Comparison of ENCODE assay signal across 13 mouse cellular contexts in genomic region chr2:119250377-119250776, GRCm38 (mm10). TPM values are rescaled to one million over a fixed set of nuclear protein-coding genes. Genes with fewer than 3 reads are reported as not detected.
DNase-seq lines count a peak whose midpoint lies in the region; ATAC-seq and TF ChIP-seq lines count a peak whose summit lies in the region.
"Had no signal": no experiment of that assay in that cellular context is flagged by ENCODE, and none has a peak within 500 bp of the region (broad histone marks: within the 10 kb centered on the region; RNA-seq: fewer than 3 reads in every experiment).

No protein-coding gene starts in this region.

- DNase-seq in cerebellum, adult 18-20 months = peak; percentile 23
- DNase-seq in cerebellum, adult 8-10 months = no peak
- no peak for DNase-seq in kidney, postnatal 14 days
- DNase-seq in CH12.LX (ENCODE audit: extremely low read depth) = no peak
- DNase-seq in adipocyte (ENCODE audit: low spot score) = no peak
- DNase-seq in spleen, postnatal 14 days (ENCODE audit: low spot score in 2 of 2) = no peak

- H3K27ac ChIP-seq in kidney, embryonic 16.5 days (ENCODE audit: low read length) = no peak overlapping the region
- H3K27ac ChIP-seq in CH12.LX (ENCODE audit: insufficient read depth, low read depth) = no peak overlapping the region
- no peak overlapping the region for H3K27ac ChIP-seq in intestine, postnatal 0 days (ENCODE audit: low read depth, low read length)
- H3K27ac ChIP-seq: embryonic facial prominence, embryonic 12.5 days had no signal

- no peaks in the 10 kb centered on the region for H3K36me3 ChIP-seq in kidney, embryonic 16.5 days (ENCODE audit: insufficient read depth, low read length)
- no peaks in the 10 kb centered on the region for H3K36me3 ChIP-seq in CH12.LX (replicated peaks in 1 of 2; ENCODE audit: control insufficient read depth in 1 of 2, insufficient read depth in 1 of 2, low read length in 1 of 2)
- peaks cover 19% of the 10 kb centered on the region; the same call in 1 of the 2 replicates for H3K36me3 ChIP-seq in intestine, postnatal 0 days (ENCODE audit: control insufficient read depth, insufficient read depth)
- H3K36me3 ChIP-seq: embryonic facial prominence, embryonic 12.5 days; G1E had no signal

- ATAC-seq in kidney, embryonic 16.5 days (ENCODE audit: low FRiP score, low TSS enrichment) = 0 out of 2 replicates have a peak, but pooled peaks have one; percentile 16
- ATAC-seq in intestine, postnatal 0 days = peak; percentile 8

- H3K79me2 ChIP-seq in CH12.LX (replicated peaks; ENCODE audit: control insufficient read depth, extremely low read depth, insufficient read depth, poor library complexity, severe bottlenecking) = no peaks in the 10 kb centered on the region

- H3K27me3 ChIP-seq in kidney, embryonic 16.5 days (ENCODE audit: insufficient read depth, low read length) = peaks cover 16% of the 10 kb centered on the region
- peaks cover 24% of the 10 kb centered on the region for H3K27me3 ChIP-seq in CH12.LX (replicated peaks)
- H3K27me3 ChIP-seq in intestine, postnatal 0 days (replicated peaks; ENCODE audit: control insufficient read depth, insufficient read depth, low read length) = peaks cover 3% of the 10 kb centered on the region

- TF ChIP-seq RAD21 in CH12.LX (IDR thresholded peaks at IDR 0.05; ENCODE audit: low read depth, low read length) = no peak

- H3K9me3 ChIP-seq in kidney, embryonic 16.5 days (ENCODE audit: low read length) = no peaks in the 10 kb centered on the region
- H3K9me3 ChIP-seq in CH12.LX (replicated peaks; ENCODE audit: low read length) = no peaks in the 10 kb centered on the region
- H3K9me3 ChIP-seq in intestine, postnatal 0 days (ENCODE audit: control insufficient read depth) = no peaks in the 10 kb centered on the region
- H3K9me3 ChIP-seq: embryonic facial prominence, embryonic 12.5 days; G1E had no signal

- no peak for TF ChIP-seq POLR2A in CH12.LX (IDR thresholded peaks at IDR 0.05; ENCODE audit: low read depth, low read length)

- dilution Hi-C loops in CH12.LX (cut with MboI; ENCODE audit: extremely low pct_ligation_motif_present, extremely low pct_unique_long_range_greater_than_20kb, low sequenced_read_pairs) = no loop called here

- 62% methylated on average over 5 of the region's 5 CpGs for WGBS in kidney, embryonic 16.5 days
- 46% methylated on average over 5 of the region's 5 CpGs for WGBS in intestine, postnatal 0 days

- TF ChIP-seq CTCF in CH12.LX (conservative IDR thresholded peaks at IDR 0.05 in 1 of 2, IDR thresholded peaks at IDR 0.05 in 1 of 2; ENCODE audit: low read depth in 2 of 2, low read length in 2 of 2) = no peak
- TF ChIP-seq CTCF in intestine, postnatal 0 days (IDR thresholded peaks at IDR 0.05; ENCODE audit: low read depth) = no peak

- H3K4me1 ChIP-seq in kidney, embryonic 16.5 days (ENCODE audit: insufficient read depth, low read length) = peaks cover 3% of the 10 kb centered on the region; the same call in 1 of the 2 replicates
- H3K4me1 ChIP-seq in CH12.LX (ENCODE audit: control insufficient read depth in 1 of 2, insufficient read depth in 2 of 2) = peaks cover 3 to 16% of the 10 kb centered on the region in 2 experiments; a peak in 3 of 4 replicates
- peaks cover 7% of the 10 kb centered on the region; the same call in 1 of the 2 replicates for H3K4me1 ChIP-seq in intestine, postnatal 0 days (replicated peaks; ENCODE audit: control insufficient read depth, insufficient read depth, low read length)
- H3K4me1 ChIP-seq: embryonic facial prominence, embryonic 12.5 days had no signal

- no peak for TF ChIP-seq EP300 in CH12.LX (IDR thresholded peaks at IDR 0.05; ENCODE audit: low read length)

- no peak overlapping the region for H3K4me3 ChIP-seq in kidney, embryonic 16.5 days (ENCODE audit: low read length)
- no peak overlapping the region for H3K4me3 ChIP-seq in CH12.LX (replicated peaks in 1 of 3; ENCODE audit: low read depth in 2 of 3, low read length in 2 of 3, poor library complexity in 1 of 3)
- H3K4me3 ChIP-seq in intestine, postnatal 0 days (ENCODE audit: low read depth, low read length) = no peak overlapping the region
- H3K4me3 ChIP-seq: embryonic facial prominence, embryonic 12.5 days had no signal

- no peak overlapping the region for H3K4me2 ChIP-seq in kidney, embryonic 16.5 days (replicated peaks; ENCODE audit: low read depth, low read length)
- H3K4me2 ChIP-seq in CH12.LX (ENCODE audit: insufficient read depth, low read depth, poor library complexity, severe bottlenecking) = 0 out of 2 replicates have a peak overlapping the region, but pooled peaks have one; percentile 30
- H3K4me2 ChIP-seq in intestine, postnatal 0 days (replicated peaks; ENCODE audit: low read depth) = 0 out of 2 replicates have a peak overlapping the region, but pooled peaks have one; percentile 1

- no peak overlapping the region for H3K9ac ChIP-seq in kidney, embryonic 16.5 days (replicated peaks; ENCODE audit: low read length)
- H3K9ac ChIP-seq in CH12.LX (ENCODE audit: insufficient read depth, low read depth) = no peak overlapping the region
- no peak overlapping the region for H3K9ac ChIP-seq in intestine, postnatal 0 days (ENCODE audit: low read depth, low read length)
- H3K9ac ChIP-seq: embryonic facial prominence, embryonic 12.5 days had no signal

- in situ Hi-C loops in CH12.LX (cut with MboI; ENCODE audit: low pct_ligation_motif_present, low pct_unique_long_range_greater_than_20kb, low sequenced_read_pairs) = loop anchor here (5.0 kb wide), 1 partner anchor 37 kb away; the partner anchor contains the start of gene Vps18

TF ChIP-seq in CH12.LX, 34 proteins besides CTCF, POLR2A, EP300 and RAD21:
- TF ChIP-seq POLR2AphosphoS2 (IDR thresholded peaks at IDR 0.05; ENCODE audit: low read depth, low read length) (no peak), ZMIZ1 (IDR thresholded peaks at IDR 0.05; ENCODE audit: low read depth, low read length) (no peak), CHD1 (IDR thresholded peaks at IDR 0.05; ENCODE audit: low read depth, low read length) (no peak), CHD2 (IDR thresholded peaks at IDR 0.05; ENCODE audit: low read length) (no peak), HCFC1 (IDR thresholded peaks at IDR 0.05; ENCODE audit: low read depth, low read length) (no peak), ELF1 (IDR thresholded peaks at IDR 0.05; ENCODE audit: low read depth, low read length) (no peak)
TF ChIP-seq in CH12.LX: peak in this region for 0.

RNA-seq across cellular contexts. Expression of gene Spint1, which starts 13.2 kb away (rescaled TPM):
- polyA plus RNA-seq in kidney, embryonic 16.5 days (2015; fragmentation: Nextera tagmentation; extraction: Ambion mirVana) = 48.9 and 49.4 TPM in 2 replicates
- total RNA-seq in CH12.LX (2012; rRNA removed) (not detected in 2 replicates), CH12.LX (2014; rRNA removed) (not detected in 2 replicates)
- polyA plus RNA-seq in CH12.LX (2012; ENCODE audit: insufficient read length, low read depth) = not detected in 2 replicates
- 145 and 148 TPM in 2 replicates for polyA plus RNA-seq in intestine, postnatal 0 days (2015; fragmentation: Nextera tagmentation; extraction: Ambion mirVana)
- polyA plus RNA-seq: G1E had no signal

RNA-seq across cellular contexts. Expression of gene Ppp1r14d, which starts 20.7 kb away (rescaled TPM):
- polyA plus RNA-seq in kidney, embryonic 16.5 days (2015; fragmentation: Nextera tagmentation; extraction: Ambion mirVana) = 1.0 and 1.2 TPM in 2 replicates
- not detected in 2 replicates for total RNA-seq in CH12.LX (2012; rRNA removed)
- not detected in 2 replicates for total RNA-seq in CH12.LX (2014; rRNA removed)
- not detected in 2 replicates for polyA plus RNA-seq in CH12.LX (2012; ENCODE audit: insufficient read length, low read depth)
- polyA plus RNA-seq in intestine, postnatal 0 days (2015; fragmentation: Nextera tagmentation; extraction: Ambion mirVana) = 78.7 and 84.7 TPM in 2 replicates
- total RNA-seq: G1E; heart, adult 8-10 months; hematopoietic stem cell, adult 5-6 weeks; left cerebral cortex, postnatal 10 days had no signal
- polyA plus RNA-seq: G1E had no signal

RNA-seq across cellular contexts. Expression of gene Rhov, which starts 20.7 kb away (rescaled TPM):
- 1.8 and 2.3 TPM in 2 replicates for polyA plus RNA-seq in kidney, embryonic 16.5 days (2015; fragmentation: Nextera tagmentation; extraction: Ambion mirVana)
- total RNA-seq in CH12.LX (2012; rRNA removed) (0.08 and 0.17 TPM in 2 replicates), CH12.LX (2014; rRNA removed) (not detected in 2 replicates)
- polyA plus RNA-seq in CH12.LX (2012; ENCODE audit: insufficient read length, low read depth) = not detected in 2 replicates
- 1.3 TPM in 2 replicates for polyA plus RNA-seq in intestine, postnatal 0 days (2015; fragmentation: Nextera tagmentation; extraction: Ambion mirVana)
- total RNA-seq: heart, adult 8-10 months; hematopoietic stem cell, adult 5-6 weeks had no signal
- polyA plus RNA-seq: G1E had no signal

RNA-seq across cellular contexts. Expression of gene Vps18, which starts 38.2 kb away (rescaled TPM):
- 23.0 and 23.1 TPM in 2 replicates for polyA plus RNA-seq in kidney, embryonic 16.5 days (2015; fragmentation: Nextera tagmentation; extraction: Ambion mirVana)
- 14.8 and 15.4 TPM in 2 replicates for total RNA-seq in CH12.LX (2012; rRNA removed)
- 7.4 and 8.7 TPM in 2 replicates for total RNA-seq in CH12.LX (2014; rRNA removed)
- polyA plus RNA-seq in CH12.LX (2012; ENCODE audit: insufficient read length, low read depth) = 15.8 and 17.9 TPM in 2 replicates
- polyA plus RNA-seq in intestine, postnatal 0 days (2015; fragmentation: Nextera tagmentation; extraction: Ambion mirVana) = 21.8 and 24.3 TPM in 2 replicates

RNA-seq across cellular contexts. Expression of gene Dnajc17, which starts 41.8 kb away (rescaled TPM):
- 21.0 and 21.6 TPM in 2 replicates for polyA plus RNA-seq in kidney, embryonic 16.5 days (2015; fragmentation: Nextera tagmentation; extraction: Ambion mirVana)
- total RNA-seq in CH12.LX (2012; rRNA removed) (15.3 and 18.2 TPM in 2 replicates), CH12.LX (2014; rRNA removed) (19.6 and 19.8 TPM in 2 replicates)
- polyA plus RNA-seq in CH12.LX (2012; ENCODE audit: insufficient read length, low read depth) = 22.9 and 26.3 TPM in 2 replicates
- polyA plus RNA-seq in intestine, postnatal 0 days (2015; fragmentation: Nextera tagmentation; extraction: Ambion mirVana) = 8.8 and 9.4 TPM in 2 replicates

Comparison
In these comparisons a context has a peak if more than half of its experiments do, and no peak if none do; other contexts are left out.
1. DNase-seq: peak in cerebellum, adult 18-20 months (2 of 2); none in cerebellum, adult 8-10 months (single experiment), kidney, postnatal 14 days (single experiment), CH12.LX (single experiment), adipocyte (single experiment) and spleen, postnatal 14 days (0 of 2).
2. RNA of gene Spint1, which starts 13.2 kb away (polyA plus RNA-seq): 145 to 148 TPM in intestine, postnatal 0 days and 48.9 to 49.4 TPM in kidney, embryonic 16.5 days; not detected in CH12.LX; every median in the first group is over 10 times any median in the second.
3. RNA of gene Ppp1r14d, which starts 20.7 kb away (polyA plus RNA-seq): 78.7 to 84.7 TPM in intestine, postnatal 0 days; 1.0 to 1.2 TPM in kidney, embryonic 16.5 days and not detected in CH12.LX; every median in the first group is over 10 times any median in the second.